Mouse (Mus musculus) kidney, embryonic 16.5 days (tissue): ENCODE results near the gene Ifnar2. TPM values are rescaled to one million over a fixed set of nuclear protein-coding genes. Genes with fewer than 3 reads are reported as not detected.

Source experiments
- ATAC-seq: fragments of 200-750 bp; cut with Nextera tagmentation; 2 replicates; pipeline ENCODE4 v1.8.0; 2017; ENCODE audit warnings: moderate TSS enrichment; ENCODE audit not compliant: low FRiP score, low TSS enrichment
- H3K27ac ChIP-seq: fragments of 300-500 bp; sonication (generic); 2 replicates; pipeline ENCODE4 v1.5.1; 2014; ENCODE audit warnings: low read length
- H3K27me3 ChIP-seq: fragments of 300-500 bp; sonication (generic); 2 replicates; pipeline ENCODE4 v1.6.1; 2014; ENCODE audit warnings: low read length, control low read depth, mixed read lengths; ENCODE audit not compliant: insufficient read depth
- H3K36me3 ChIP-seq: fragments of 300-500 bp; sonication (generic); 2 replicates; pipeline ENCODE4 v1.6.1; 2014; ENCODE audit warnings: low read length, control low read depth, mixed read lengths; ENCODE audit not compliant: insufficient read depth
- H3K4me1 ChIP-seq: fragments of 300-500 bp; sonication (generic); 2 replicates; pipeline ENCODE4 v1.6.1; 2014; ENCODE audit warnings: low read length, control low read depth, mixed read lengths; ENCODE audit not compliant: insufficient read depth
- H3K4me2 ChIP-seq: fragments of 300-500 bp; sonication (generic); replicated peaks from 2 replicates; pipeline ENCODE4 v1.6.1; 2014; ENCODE audit warnings: low read depth, low read length
- H3K4me3 ChIP-seq: fragments of 300-500 bp; sonication (generic); 2 replicates; pipeline ENCODE4 v1.5.1; 2014; ENCODE audit warnings: mild to moderate bottlenecking, low read length
- H3K9ac ChIP-seq: fragments of 300-500 bp; sonication (generic); replicated peaks from 2 replicates; pipeline ENCODE4 v1.6.1; 2014; ENCODE audit warnings: low read length
- H3K9me3 ChIP-seq: fragments of 300-500 bp; sonication (generic); 2 replicates; pipeline ENCODE4 v1.6.1; 2016; ENCODE audit warnings: low read length, control low read depth
- WGBS: fragments of 180-500 bp; shearing (Covaris S2); extraction: QIAGEN DNeasy Blood & Tissue Kit; methylation state at CpG from one replicate; pipeline ENCODE4 v1.1.7; 2014; 5-methylcytosine and 5-hydroxymethylcytosine counted together
- polyA plus RNA-seq: library from polyadenylated mRNA; unstranded; fragments of >200 nt; fragmentation: Nextera tagmentation; extraction: Ambion mirVana; gene quantifications from 2 replicates; pipeline ENCODE4 v1.2.1, GENCODE M21; 2015

Gene Ifnar2
- polyA plus RNA-seq, 1 experiment from 2014 or later = 56.2 TPM

DNA sequence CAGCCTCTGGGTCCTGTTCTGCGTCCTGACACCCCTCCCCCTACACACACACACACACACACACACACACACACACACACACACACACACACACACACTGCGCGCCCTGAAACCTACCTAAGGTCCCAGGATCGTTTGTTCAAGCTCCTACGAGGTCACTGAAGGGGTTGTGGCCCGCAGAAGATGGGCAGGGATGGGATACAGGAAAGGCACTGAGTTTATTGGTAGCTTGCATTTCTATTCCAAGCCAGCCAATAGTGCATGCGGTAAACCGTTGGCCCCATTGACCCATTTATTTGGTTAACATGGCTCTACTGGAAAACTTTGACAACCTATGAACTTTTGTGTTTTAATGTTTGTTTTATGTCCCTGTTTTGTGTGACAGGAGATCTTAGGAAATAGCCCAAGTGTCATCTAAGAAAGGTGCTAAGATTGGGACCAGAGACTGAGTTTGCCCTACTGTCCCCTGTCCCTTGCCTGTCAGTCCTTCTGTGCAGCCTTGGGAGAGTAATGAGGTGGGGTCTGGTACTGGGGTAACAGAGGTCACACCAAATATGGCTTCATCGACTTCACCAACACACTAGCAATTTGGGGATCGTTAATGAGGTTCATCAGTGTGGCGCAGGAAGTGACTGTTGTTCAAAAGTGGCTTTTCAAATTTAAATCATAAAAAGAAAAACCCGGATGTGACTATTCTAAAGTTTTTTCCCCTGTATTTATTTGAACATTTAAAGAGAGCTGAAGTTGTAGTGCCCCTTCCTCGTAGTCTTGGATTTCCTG lies 1.1 kb downstream of the Ifnar2 start:
- peak overlapping the region; percentile 62 for H3K4me2 ChIP-seq
- H3K9ac ChIP-seq = peak overlapping the region; percentile 94
- peaks cover 22% of the 10 kb centered on the region for H3K4me1 ChIP-seq
- no peaks in the 10 kb centered on the region for H3K9me3 ChIP-seq
- H3K27ac ChIP-seq = peak overlapping the region; percentile 93
- peaks cover 4% of the 10 kb centered on the region for H3K36me3 ChIP-seq
- H3K4me3 ChIP-seq = peak overlapping the region; percentile 76
- peak; percentile 3; the same call in 1 of the 2 replicates for ATAC-seq
- WGBS = 30% methylated on average over 13 of the region's 13 CpGs
- H3K27me3 ChIP-seq = no peaks in the 10 kb centered on the region

DNA sequence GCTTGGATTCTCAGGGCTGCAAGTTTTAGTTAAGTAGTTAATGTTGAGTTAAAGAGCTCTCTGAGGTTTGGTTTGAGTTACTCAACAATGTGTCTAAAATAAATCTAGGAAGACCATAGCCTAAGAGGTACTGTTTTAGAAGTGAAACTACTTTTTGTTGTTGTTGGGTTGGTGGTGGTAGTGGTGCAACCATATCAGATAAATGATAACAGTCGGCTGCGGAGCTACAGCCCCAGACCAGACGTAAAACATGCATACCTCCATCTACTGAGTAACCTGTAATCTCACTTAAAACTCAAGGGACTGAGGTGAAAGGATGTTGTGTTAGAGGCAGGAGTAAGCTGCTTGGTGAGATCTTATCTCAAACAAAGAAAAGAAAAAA lies 1.7 kb downstream of the Ifnar2 start:
- Histone ChIP-seq H3K27me3 (no peaks in the 10 kb centered on the region), H3K4me3 (peak overlapping the region; percentile 76), H3K4me1 (peaks cover 28% of the 10 kb centered on the region), H3K9ac (no peak overlapping the region), H3K4me2 (peak overlapping the region; percentile 62), H3K9me3 (no peaks in the 10 kb centered on the region), H3K36me3 (peaks cover 4% of the 10 kb centered on the region), H3K27ac (peak overlapping the region; percentile 28; the same call in 1 of the 2 replicates)
- no peak for ATAC-seq
- whole genome bisulfite sequencing = 84% methylated on average over 3 of the region's 3 CpGs

DNA sequence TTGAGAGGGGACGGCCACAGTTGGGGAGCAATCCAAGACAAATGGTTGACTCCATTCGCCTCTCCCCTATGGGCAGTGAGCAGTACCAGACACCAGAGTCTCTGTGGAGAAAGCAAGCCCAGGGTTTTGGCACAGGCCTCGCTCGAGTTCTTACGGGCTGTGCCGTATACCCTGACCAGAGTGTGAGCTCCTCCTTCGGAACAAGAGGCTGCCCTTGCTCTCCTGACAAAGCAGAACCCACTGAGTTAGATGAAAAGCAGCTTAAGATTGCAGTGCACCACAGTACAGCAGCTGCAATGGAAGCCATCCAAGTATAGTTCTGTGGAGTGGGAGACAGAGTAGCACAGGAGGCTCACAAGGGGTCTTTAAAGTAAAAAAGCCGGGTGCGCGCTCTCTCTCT lies 4.1 kb downstream of the Ifnar2 start:
- ATAC-seq = no peak
- WGBS = 90% methylated on average over 10 of the region's 10 CpGs
- Histone ChIP-seq H3K27me3 (no peaks in the 10 kb centered on the region), H3K4me1 (peaks cover 31% of the 10 kb centered on the region), H3K27ac (no peak overlapping the region), H3K9me3 (no peaks in the 10 kb centered on the region), H3K4me2 (no peak overlapping the region), H3K36me3 (peaks cover 7% of the 10 kb centered on the region), H3K9ac (no peak overlapping the region), H3K4me3 (no peak overlapping the region)

GRCm38 (mm10) chr16:91378431-91378986 lies 5.9 kb downstream of the Ifnar2 start:
- Histone ChIP-seq H3K9me3 (no peaks in the 10 kb centered on the region), H3K36me3 (peaks cover 7% of the 10 kb centered on the region), H3K4me2 (peak overlapping the region; percentile 45), H3K9ac (no peak overlapping the region), H3K27me3 (no peaks in the 10 kb centered on the region), H3K27ac (peak overlapping the region; percentile 75; the same call in 1 of the 2 replicates), H3K4me1 (peaks cover 28% of the 10 kb centered on the region), H3K4me3 (0 out of 2 replicates have a peak overlapping the region, but pooled peaks have one; percentile 6)
- ATAC-seq = no peak
- 23% methylated on average over 17 of the region's 17 CpGs for WGBS

DNA sequence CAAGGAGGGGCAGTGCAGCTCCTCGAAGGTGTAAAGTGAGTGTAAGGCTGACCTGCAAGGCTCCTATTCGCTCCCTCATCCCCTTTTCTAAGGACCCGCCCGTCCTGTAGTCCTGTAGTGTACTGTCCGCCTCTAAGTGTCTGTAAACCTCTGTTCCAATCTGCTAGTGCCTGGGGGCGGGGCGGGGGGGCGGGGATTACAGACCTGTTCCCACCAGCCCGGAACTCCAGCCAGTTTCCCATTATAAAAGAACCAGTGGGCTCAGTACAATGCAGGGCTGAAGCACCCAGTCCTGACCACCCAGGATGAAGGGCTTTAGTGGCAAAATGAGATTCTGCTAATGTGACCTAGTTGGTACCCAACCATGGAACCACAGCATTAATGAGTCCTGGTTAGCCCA lies 6.4 kb downstream of the Ifnar2 start:
- Histone ChIP-seq H3K9ac (0 out of 2 replicates have a peak overlapping the region, but pooled peaks have one; percentile 5), H3K36me3 (peaks cover 9% of the 10 kb centered on the region), H3K27me3 (no peaks in the 10 kb centered on the region), H3K4me3 (0 out of 2 replicates have a peak overlapping the region, but pooled peaks have one; percentile 6), H3K9me3 (no peaks in the 10 kb centered on the region), H3K27ac (peak overlapping the region; percentile 75; the same call in 1 of the 2 replicates), H3K4me1 (peaks cover 23% of the 10 kb centered on the region), H3K4me2 (peak overlapping the region; percentile 45)
- WGBS = 20% methylated on average over 9 of the region's 9 CpGs
- peak; percentile 78 for ATAC-seq

DNA sequence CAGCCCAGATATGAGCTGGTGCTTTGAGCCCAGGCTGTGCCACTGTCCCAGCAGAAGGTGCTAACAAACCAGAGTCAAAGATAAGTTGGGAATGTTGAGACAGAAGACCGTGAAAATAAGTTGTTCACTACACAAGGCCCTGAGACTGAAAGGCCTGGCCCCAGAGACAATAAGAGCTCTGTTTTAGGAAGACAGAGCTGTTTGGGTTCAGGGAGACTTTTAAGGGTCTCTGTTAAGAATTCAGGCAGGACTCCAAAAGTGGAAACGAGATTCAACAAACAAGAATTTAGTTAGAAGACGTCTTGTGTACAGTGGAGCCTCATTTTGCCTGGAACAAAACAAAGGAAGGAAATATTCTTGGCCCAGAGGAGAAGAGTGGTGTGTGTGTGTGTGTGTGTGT lies 6.8 kb downstream of the Ifnar2 start:
- H3K9ac ChIP-seq = 0 out of 2 replicates have a peak overlapping the region, but pooled peaks have one; percentile 5
- H3K4me2 ChIP-seq = peak overlapping the region; percentile 45
- WGBS = 48% methylated on average over 3 of the region's 3 CpGs
- no peaks in the 10 kb centered on the region for H3K9me3 ChIP-seq
- peaks cover 13% of the 10 kb centered on the region for H3K36me3 ChIP-seq
- H3K4me1 ChIP-seq = peaks cover 19% of the 10 kb centered on the region
- ATAC-seq = no peak
- H3K27me3 ChIP-seq = no peaks in the 10 kb centered on the region
- H3K27ac ChIP-seq = peak overlapping the region; percentile 75; the same call in 1 of the 2 replicates
- H3K4me3 ChIP-seq = no peak overlapping the region

GRCm38 (mm10) chr16:91380151-91380550 lies 7.6 kb downstream of the Ifnar2 start:
- Histone ChIP-seq H3K9ac (no peak overlapping the region; the same call in 1 of the 2 replicates), H3K27ac (peak overlapping the region; percentile 45; the same call in 1 of the 2 replicates)
- no peak for ATAC-seq

DNA sequence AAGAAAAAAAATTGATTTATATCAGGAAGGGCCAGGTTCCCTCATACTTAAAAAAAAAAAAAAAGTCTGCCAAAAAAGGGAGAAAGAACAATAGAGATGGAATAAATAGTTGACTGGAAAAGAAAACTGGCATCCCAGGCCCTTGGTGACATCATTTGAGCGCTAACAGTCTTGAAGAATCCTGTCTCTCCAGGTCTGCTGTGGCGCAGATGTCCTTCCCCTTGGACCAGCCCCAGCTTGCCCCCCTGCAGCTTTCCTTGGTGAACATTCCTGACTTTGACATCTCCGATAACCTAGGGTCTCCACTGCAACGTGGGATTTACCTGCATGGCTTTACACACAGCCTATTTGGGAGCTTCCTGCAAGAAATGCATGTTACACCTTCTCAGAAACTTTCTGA lies 9.0 kb downstream of the Ifnar2 start:
- no peak overlapping the region for H3K4me2 ChIP-seq
- no peak overlapping the region for H3K9ac ChIP-seq
- WGBS = 86% methylated on average over 4 of the region's 4 CpGs
- no peak for ATAC-seq
- H3K27me3 ChIP-seq = no peaks in the 10 kb centered on the region
- H3K27ac ChIP-seq = no peak overlapping the region
- no peaks in the 10 kb centered on the region for H3K9me3 ChIP-seq
- H3K4me3 ChIP-seq = no peak overlapping the region
- H3K4me1 ChIP-seq = peaks cover 32% of the 10 kb centered on the region
- peaks cover 12% of the 10 kb centered on the region for H3K36me3 ChIP-seq

More at GRCm38 (mm10) chr16:91380151-91380550, 7.6 kb downstream of the Ifnar2 start:
- H3K9me3 ChIP-seq = no peaks in the 10 kb centered on the region
- 71% methylated on average over 5 of the region's 5 CpGs for WGBS
- H3K4me3 ChIP-seq = no peak overlapping the region
- no peak overlapping the region for H3K4me2 ChIP-seq
- no peaks in the 10 kb centered on the region for H3K27me3 ChIP-seq
- peaks cover 24% of the 10 kb centered on the region for H3K4me1 ChIP-seq
- H3K36me3 ChIP-seq = peaks cover 13% of the 10 kb centered on the region

- no peak for ATAC-seq
- no peak overlapping the region for H3K4me2 ChIP-seq
- H3K27ac ChIP-seq = no peak overlapping the region
- H3K9me3 ChIP-seq = no peaks in the 10 kb centered on the region
- no peak overlapping the region for H3K9ac ChIP-seq
- H3K4me3 ChIP-seq = no peak overlapping the region
- peaks cover 32% of the 10 kb centered on the region for H3K4me1 ChIP-seq
- WGBS = 90% methylated on average over 9 of the region's 9 CpGs
- H3K36me3 ChIP-seq = peaks cover 9% of the 10 kb centered on the region
- no peaks in the 10 kb centered on the region for H3K27me3 ChIP-seq
These were observed 9.7 kb downstream of the Ifnar2 start for GRCm38 (mm10) chr16:91382261-91382790.
